Mouse (Mus musculus) CH12.LX (cell line): ENCODE measurements around the gene Urgcp.

ENCODE experiments used
- CTCF ChIP-seq, 2 experiments: IDR thresholded peaks in 1 of 2; conservative IDR thresholded peaks in 1 of 2; 2 replicates each; pipeline ENCODE4 v1.5.1; 2011 to 2012; ENCODE audit warnings: low read depth in 2 of 2, low read length in 2 of 2, improper control_type of control experiment in 1 of 2, inconsistent platforms in 1 of 2, mild to moderate bottlenecking in 1 of 2, moderate library complexity in 1 of 2
- E2F4 ChIP-seq: IDR thresholded peaks from 2 replicates; pipeline ENCODE4 v1.6.1; 2011; ENCODE audit warnings: low read depth, low read length, improper control_type of control experiment; ENCODE audit not compliant: insufficient replicate concordance
- EP300 ChIP-seq: IDR thresholded peaks from 2 replicates; pipeline ENCODE4 v1.6.1; 2011; ENCODE audit warnings: low read length, improper control_type of control experiment
- ETS1 ChIP-seq: conservative IDR thresholded peaks from 2 replicates; pipeline ENCODE4 v1.6.1; 2012; ENCODE audit warnings: low read depth, mild to moderate bottlenecking, inconsistent platforms, low read length, improper control_type of control experiment, moderate library complexity
- GABPA ChIP-seq: IDR thresholded peaks from 2 replicates; pipeline ENCODE4 v1.6.1; 2012; ENCODE audit warnings: low read depth, low read length, improper control_type of control experiment, inconsistent platforms; ENCODE audit not compliant: insufficient replicate concordance
- HCFC1 ChIP-seq: IDR thresholded peaks from 2 replicates; pipeline ENCODE4 v1.6.1; 2012; ENCODE audit warnings: low read depth, mild to moderate bottlenecking, inconsistent platforms, low read length, improper control_type of control experiment
- MAX ChIP-seq: IDR thresholded peaks from 2 replicates; pipeline ENCODE4 v1.6.1; 2011; ENCODE audit warnings: low read length, improper control_type of control experiment
- MEF2A ChIP-seq: IDR thresholded peaks from 2 replicates; pipeline ENCODE4 v1.6.1; 2014; ENCODE audit warnings: low read depth, mild to moderate bottlenecking, inconsistent platforms, low read length, improper control_type of control experiment, borderline replicate concordance
- MXI1 ChIP-seq: IDR thresholded peaks from 2 replicates; pipeline ENCODE4 v1.6.1; 2011; ENCODE audit warnings: mild to moderate bottlenecking, low read depth, low read length, improper control_type of control experiment
- POLR2A ChIP-seq: IDR thresholded peaks from 2 replicates; pipeline ENCODE4 v1.6.1; 2011; ENCODE audit warnings: low read depth, mild to moderate bottlenecking, improper control_type of control experiment, low read length
- RAD21 ChIP-seq: IDR thresholded peaks from 2 replicates; pipeline ENCODE4 v1.6.1; 2011; ENCODE audit warnings: low read depth, mild to moderate bottlenecking, low read length, improper control_type of control experiment, moderate library complexity
- SMC3 ChIP-seq: IDR thresholded peaks from 2 replicates; pipeline ENCODE4 v1.6.1; 2011; ENCODE audit warnings: low read depth, low read length, improper control_type of control experiment
- USF2 ChIP-seq: conservative IDR thresholded peaks from 2 replicates; pipeline ENCODE4 v1.6.1; 2011; ENCODE audit warnings: low read depth, low read length, improper control_type of control experiment
- ZC3H11A ChIP-seq: IDR thresholded peaks from 2 replicates; pipeline ENCODE4 v1.6.1; 2012; ENCODE audit warnings: low read depth, mild to moderate bottlenecking, inconsistent platforms, low read length, improper control_type of control experiment

- no peak for TF ChIP-seq CTCF (conservative IDR thresholded peaks at IDR 0.05 in 1 of 2, IDR thresholded peaks at IDR 0.05 in 1 of 2; ENCODE audit: low read depth in 2 of 2, low read length in 2 of 2)
- TF ChIP-seq ZC3H11A, result no peak
- no peak for TF ChIP-seq ETS1
- TF ChIP-seq MXI1, result no peak
- no peak for TF ChIP-seq POLR2A
- TF ChIP-seq MAX, result no peak
- no peak for TF ChIP-seq RAD21
- no peak for TF ChIP-seq EP300
- TF ChIP-seq USF2, result no peak
- TF ChIP-seq MEF2A, result no peak
- TF ChIP-seq HCFC1, result no peak
- TF ChIP-seq GABPA, result no peak
- no peak for TF ChIP-seq E2F4
- TF ChIP-seq SMC3, result no peak
These were observed 34.8 kb upstream of the Urgcp start for GRCm38 (mm10) chr11:5796939-5797338.
